Mouse (Mus musculus): ENCODE measurements at regions not wholly inside any gene's neighbourhood (a gene's known extent, or its start where the extent isn't known, plus 50 kb on each side); places are given as distances from the start of the nearest gene placed in this dataset.

DNA sequence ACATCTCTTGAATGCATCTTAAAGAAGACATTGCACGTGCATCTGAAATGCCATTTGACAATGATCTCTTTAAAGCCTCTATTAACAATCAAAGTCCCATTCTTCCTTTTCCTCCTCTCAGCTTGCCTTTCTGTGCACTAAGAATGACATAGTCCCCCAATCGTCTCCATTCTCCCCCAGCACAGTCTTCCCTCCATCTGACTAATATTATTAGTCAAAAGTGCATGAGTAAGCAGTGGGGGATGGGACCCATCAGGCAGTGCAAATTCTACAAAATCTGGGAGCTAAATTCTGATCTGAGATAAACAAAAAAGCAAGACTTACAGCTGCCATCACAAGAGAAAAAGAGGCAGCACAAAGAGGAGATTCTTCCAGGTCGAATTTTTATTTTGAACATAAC lies 475.0 kb downstream of the Efnb2 start:
- H3K4me3 ChIP-seq (ENCODE audit: insufficient read depth in 1 of 2, low read depth in 1 of 2, low read length in 2 of 2, poor library complexity in 1 of 2, severe bottlenecking in 1 of 2), result no peak overlapping the region
- no peak for DNase-seq (ENCODE audit: low read depth, low spot score)
- H3K9me3 ChIP-seq (ENCODE audit: control insufficient read depth, insufficient read depth, low read depth, low read length), result no peaks in the 10 kb centered on the region
- no peaks in the 10 kb centered on the region for H3K4me1 ChIP-seq (ENCODE audit: control insufficient read depth in 2 of 2, insufficient read depth in 2 of 2, low read length in 2 of 2, poor library complexity in 1 of 2)
- no peaks in the 10 kb centered on the region for H3K36me3 ChIP-seq (ENCODE audit: control insufficient read depth, insufficient read depth, low read length, poor library complexity, severe bottlenecking)
- no peak overlapping the region for H3K27ac ChIP-seq (ENCODE audit: insufficient read depth, low read depth, low read length, poor library complexity, severe bottlenecking)
- H3K9ac ChIP-seq (ENCODE audit: insufficient read depth, low read depth, low read length, poor library complexity, severe bottlenecking), result no peak overlapping the region
- in situ Hi-C loops (cut with MboI; ENCODE audit: low sequenced_read_pairs in 2 of 2, unreplicated experiment in 2 of 2), result no loop called here
- TF ChIP-seq MAFK (IDR thresholded peaks at IDR 0.05; ENCODE audit: insufficient read depth, low read depth, low read length), result no peak
- TF ChIP-seq ZC3H11A (IDR thresholded peaks at IDR 0.05; ENCODE audit: borderline replicate concordance, low read depth, low read length), result no peak
- TF ChIP-seq CHD2 (IDR thresholded peaks at IDR 0.05; ENCODE audit: low read depth, low read length), result no peak
- no peak for TF ChIP-seq HCFC1 (IDR thresholded peaks at IDR 0.05; ENCODE audit: borderline replicate concordance, insufficient read depth, low read length)
- TF ChIP-seq ZNF384 (IDR thresholded peaks at IDR 0.05; ENCODE audit: low read depth, low read length), result no peak

DNA sequence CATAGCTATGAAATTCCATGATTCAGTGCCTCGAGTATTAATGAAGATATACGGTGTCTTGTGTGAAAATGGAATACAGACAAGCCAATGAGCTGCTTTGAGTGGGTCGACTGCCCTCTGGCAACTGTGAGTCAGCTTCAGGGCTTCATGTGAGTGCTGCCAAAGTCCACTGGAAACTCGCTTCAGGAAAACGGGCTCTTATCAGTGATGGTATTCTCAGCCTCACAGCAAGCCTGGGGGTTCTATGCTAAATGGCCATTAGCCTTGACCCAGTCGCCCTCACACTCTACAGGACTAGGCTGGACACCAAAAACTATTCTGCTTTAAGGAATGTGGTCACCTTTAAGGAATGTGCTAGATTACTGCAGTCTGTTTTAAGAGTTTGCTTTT lies 477.8 kb downstream of the Efnb2 start:
- in situ Hi-C loops (cut with MboI; ENCODE audit: low sequenced_read_pairs in 2 of 2, unreplicated experiment in 2 of 2), result no loop called here
- no peak for DNase-seq (ENCODE audit: low read depth, low spot score)
- Histone ChIP-seq H3K4me1 (ENCODE audit: control insufficient read depth in 2 of 2, insufficient read depth in 2 of 2, low read length in 2 of 2, poor library complexity in 1 of 2) (no peaks in the 10 kb centered on the region), H3K36me3 (ENCODE audit: control insufficient read depth, insufficient read depth, low read length, poor library complexity, severe bottlenecking) (no peaks in the 10 kb centered on the region), H3K27ac (ENCODE audit: insufficient read depth, low read depth, low read length, poor library complexity, severe bottlenecking) (no peak overlapping the region), H3K9ac (ENCODE audit: insufficient read depth, low read depth, low read length, poor library complexity, severe bottlenecking) (no peak overlapping the region), H3K9me3 (ENCODE audit: control insufficient read depth, insufficient read depth, low read depth, low read length) (no peaks in the 10 kb centered on the region), H3K4me3 (ENCODE audit: insufficient read depth in 1 of 2, low read depth in 1 of 2, low read length in 2 of 2, poor library complexity in 1 of 2, severe bottlenecking in 1 of 2) (no peak overlapping the region)
- TF ChIP-seq MAFK (IDR thresholded peaks at IDR 0.05; ENCODE audit: insufficient read depth, low read depth, low read length) (no peak), ZC3H11A (IDR thresholded peaks at IDR 0.05; ENCODE audit: borderline replicate concordance, low read depth, low read length) (no peak), HCFC1 (IDR thresholded peaks at IDR 0.05; ENCODE audit: borderline replicate concordance, insufficient read depth, low read length) (no peak), ZNF384 (IDR thresholded peaks at IDR 0.05; ENCODE audit: low read depth, low read length) (no peak), CHD2 (IDR thresholded peaks at IDR 0.05; ENCODE audit: low read depth, low read length) (no peak)

DNA sequence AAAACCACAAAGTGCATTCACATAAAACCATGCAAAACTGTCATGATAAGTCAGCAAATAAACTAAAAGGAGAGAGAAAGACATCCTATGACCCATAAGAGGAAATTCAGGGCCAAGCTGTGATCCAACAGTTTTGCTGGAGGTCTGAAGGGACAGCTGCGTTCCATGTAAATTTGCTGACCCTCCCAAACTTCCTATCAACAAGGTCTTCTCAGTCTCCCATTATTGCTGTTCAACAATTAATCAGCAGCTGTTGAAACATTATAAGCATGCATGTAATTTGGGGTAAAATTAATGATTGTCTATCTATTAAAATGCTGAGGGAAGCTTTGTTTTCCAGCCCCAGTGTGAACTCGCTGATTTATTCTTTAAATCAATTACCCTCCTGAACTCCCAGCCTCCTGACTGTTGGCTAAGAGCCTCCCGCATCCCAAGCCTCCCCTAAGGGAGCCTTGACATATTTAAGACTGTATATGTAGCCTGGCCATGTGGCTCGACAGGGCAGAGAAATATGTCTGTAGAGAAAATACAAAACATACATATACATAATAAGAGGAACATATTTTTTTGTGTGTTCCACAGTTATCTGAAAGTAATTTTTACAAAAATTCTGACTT lies 478.3 kb downstream of the Efnb2 start:
- H3K36me3 ChIP-seq (ENCODE audit: control insufficient read depth, insufficient read depth, low read length, poor library complexity, severe bottlenecking), result no peaks in the 10 kb centered on the region
- no peak for TF ChIP-seq HCFC1 (IDR thresholded peaks at IDR 0.05; ENCODE audit: borderline replicate concordance, insufficient read depth, low read length)
- TF ChIP-seq CHD2 (IDR thresholded peaks at IDR 0.05; ENCODE audit: low read depth, low read length), result no peak
- no peak for TF ChIP-seq ZNF384 (IDR thresholded peaks at IDR 0.05; ENCODE audit: low read depth, low read length)
- no peak for TF ChIP-seq MAFK (IDR thresholded peaks at IDR 0.05; ENCODE audit: insufficient read depth, low read depth, low read length)
- no peak for TF ChIP-seq ZC3H11A (IDR thresholded peaks at IDR 0.05; ENCODE audit: borderline replicate concordance, low read depth, low read length)
- H3K4me1 ChIP-seq (ENCODE audit: control insufficient read depth in 2 of 2, insufficient read depth in 2 of 2, low read length in 2 of 2, poor library complexity in 1 of 2), result no peaks in the 10 kb centered on the region
- H3K9me3 ChIP-seq (ENCODE audit: control insufficient read depth, insufficient read depth, low read depth, low read length), result no peaks in the 10 kb centered on the region
- H3K9ac ChIP-seq (ENCODE audit: insufficient read depth, low read depth, low read length, poor library complexity, severe bottlenecking), result no peak overlapping the region
- DNase-seq (ENCODE audit: low read depth, low spot score), result no peak
- in situ Hi-C loops (cut with MboI; ENCODE audit: low sequenced_read_pairs in 2 of 2, unreplicated experiment in 2 of 2), result no loop called here
- H3K27ac ChIP-seq (ENCODE audit: insufficient read depth, low read depth, low read length, poor library complexity, severe bottlenecking), result no peak overlapping the region
- H3K4me3 ChIP-seq (ENCODE audit: insufficient read depth in 1 of 2, low read depth in 1 of 2, low read length in 2 of 2, poor library complexity in 1 of 2, severe bottlenecking in 1 of 2), result no peak overlapping the region

DNA sequence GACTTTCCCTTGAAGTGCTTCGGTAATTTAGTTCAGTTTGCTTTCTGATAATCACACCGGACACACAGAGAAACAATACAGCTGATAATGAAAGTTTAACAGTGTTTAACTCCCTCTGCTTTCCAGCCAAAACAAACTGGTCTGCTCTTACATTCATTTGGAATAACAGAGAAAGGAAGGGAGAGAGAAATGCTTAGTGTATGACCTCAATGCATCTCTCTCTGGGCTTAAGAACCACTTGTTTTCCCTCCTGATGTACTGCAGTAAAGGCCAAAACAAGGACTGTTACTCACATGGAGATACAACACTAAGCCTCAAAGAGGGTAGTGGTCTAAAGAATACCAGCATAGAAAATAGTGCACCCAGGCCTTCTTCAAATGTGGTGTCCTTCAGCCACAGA lies 478.9 kb downstream of the Efnb2 start:
- no peak for DNase-seq (ENCODE audit: low read depth, low spot score)
- TF ChIP-seq ZNF384 (IDR thresholded peaks at IDR 0.05; ENCODE audit: low read depth, low read length) (no peak), HCFC1 (IDR thresholded peaks at IDR 0.05; ENCODE audit: borderline replicate concordance, insufficient read depth, low read length) (no peak), MAFK (IDR thresholded peaks at IDR 0.05; ENCODE audit: insufficient read depth, low read depth, low read length) (no peak), CHD2 (IDR thresholded peaks at IDR 0.05; ENCODE audit: low read depth, low read length) (no peak), ZC3H11A (IDR thresholded peaks at IDR 0.05; ENCODE audit: borderline replicate concordance, low read depth, low read length) (no peak)
- Histone ChIP-seq H3K9ac (ENCODE audit: insufficient read depth, low read depth, low read length, poor library complexity, severe bottlenecking) (no peak overlapping the region), H3K4me3 (ENCODE audit: insufficient read depth in 1 of 2, low read depth in 1 of 2, low read length in 2 of 2, poor library complexity in 1 of 2, severe bottlenecking in 1 of 2) (no peak overlapping the region), H3K4me1 (ENCODE audit: control insufficient read depth in 2 of 2, insufficient read depth in 2 of 2, low read length in 2 of 2, poor library complexity in 1 of 2) (no peaks in the 10 kb centered on the region), H3K9me3 (ENCODE audit: control insufficient read depth, insufficient read depth, low read depth, low read length) (no peaks in the 10 kb centered on the region), H3K36me3 (ENCODE audit: control insufficient read depth, insufficient read depth, low read length, poor library complexity, severe bottlenecking) (no peaks in the 10 kb centered on the region), H3K27ac (ENCODE audit: insufficient read depth, low read depth, low read length, poor library complexity, severe bottlenecking) (no peak overlapping the region)
- in situ Hi-C loops (cut with MboI; ENCODE audit: low sequenced_read_pairs in 2 of 2, unreplicated experiment in 2 of 2), result no loop called here

DNA sequence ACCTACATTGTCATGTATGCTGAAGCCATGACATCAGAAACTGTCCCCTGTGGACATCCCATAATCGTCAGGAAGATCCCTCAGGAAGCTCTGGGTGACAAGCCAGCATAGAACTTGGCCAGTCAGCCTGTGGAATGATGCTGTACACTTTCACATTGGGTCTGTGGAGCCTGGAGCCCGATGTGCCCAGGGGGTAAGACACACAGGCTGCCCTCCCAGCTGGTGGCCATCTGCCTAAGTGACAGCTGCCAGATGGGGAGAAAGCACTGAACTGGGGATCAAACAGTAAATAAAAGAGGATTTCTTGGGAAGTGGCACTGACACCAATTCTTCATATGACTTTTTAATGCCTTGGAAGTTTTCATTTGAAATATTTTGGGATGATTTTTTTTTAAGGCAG lies 486.8 kb downstream of the Efnb2 start:
- H3K4me3 ChIP-seq (ENCODE audit: insufficient read depth in 1 of 2, low read depth in 1 of 2, low read length in 2 of 2, poor library complexity in 1 of 2, severe bottlenecking in 1 of 2), result no peak overlapping the region
- H3K9ac ChIP-seq (ENCODE audit: insufficient read depth, low read depth, low read length, poor library complexity, severe bottlenecking), result no peak overlapping the region
- TF ChIP-seq ZC3H11A (IDR thresholded peaks at IDR 0.05; ENCODE audit: borderline replicate concordance, low read depth, low read length) (no peak), CHD2 (IDR thresholded peaks at IDR 0.05; ENCODE audit: low read depth, low read length) (no peak), MAFK (IDR thresholded peaks at IDR 0.05; ENCODE audit: insufficient read depth, low read depth, low read length) (no peak), HCFC1 (IDR thresholded peaks at IDR 0.05; ENCODE audit: borderline replicate concordance, insufficient read depth, low read length) (no peak)
- no peak overlapping the region for H3K27ac ChIP-seq (ENCODE audit: insufficient read depth, low read depth, low read length, poor library complexity, severe bottlenecking)
- in situ Hi-C loops (cut with MboI; ENCODE audit: low sequenced_read_pairs in 2 of 2, unreplicated experiment in 2 of 2), result no loop called here
- no peaks in the 10 kb centered on the region for H3K4me1 ChIP-seq (ENCODE audit: control insufficient read depth in 2 of 2, insufficient read depth in 2 of 2, low read length in 2 of 2, poor library complexity in 1 of 2)
- H3K36me3 ChIP-seq (ENCODE audit: control insufficient read depth, insufficient read depth, low read length, poor library complexity, severe bottlenecking), result no peaks in the 10 kb centered on the region
- no peak for DNase-seq (ENCODE audit: low read depth, low spot score)
- no peaks in the 10 kb centered on the region for H3K9me3 ChIP-seq (ENCODE audit: control insufficient read depth, insufficient read depth, low read depth, low read length)

All from ES-E14 (cell line).